Mouse (Mus musculus): ENCODE results near the gene Gm3045. TPM values are rescaled to one million over a fixed set of nuclear protein-coding genes. Genes with fewer than 3 reads are reported as not detected.

The Gm3045 gene
- polyA plus RNA-seq, 1 experiment from 2014 or later, result not detected

DNA sequence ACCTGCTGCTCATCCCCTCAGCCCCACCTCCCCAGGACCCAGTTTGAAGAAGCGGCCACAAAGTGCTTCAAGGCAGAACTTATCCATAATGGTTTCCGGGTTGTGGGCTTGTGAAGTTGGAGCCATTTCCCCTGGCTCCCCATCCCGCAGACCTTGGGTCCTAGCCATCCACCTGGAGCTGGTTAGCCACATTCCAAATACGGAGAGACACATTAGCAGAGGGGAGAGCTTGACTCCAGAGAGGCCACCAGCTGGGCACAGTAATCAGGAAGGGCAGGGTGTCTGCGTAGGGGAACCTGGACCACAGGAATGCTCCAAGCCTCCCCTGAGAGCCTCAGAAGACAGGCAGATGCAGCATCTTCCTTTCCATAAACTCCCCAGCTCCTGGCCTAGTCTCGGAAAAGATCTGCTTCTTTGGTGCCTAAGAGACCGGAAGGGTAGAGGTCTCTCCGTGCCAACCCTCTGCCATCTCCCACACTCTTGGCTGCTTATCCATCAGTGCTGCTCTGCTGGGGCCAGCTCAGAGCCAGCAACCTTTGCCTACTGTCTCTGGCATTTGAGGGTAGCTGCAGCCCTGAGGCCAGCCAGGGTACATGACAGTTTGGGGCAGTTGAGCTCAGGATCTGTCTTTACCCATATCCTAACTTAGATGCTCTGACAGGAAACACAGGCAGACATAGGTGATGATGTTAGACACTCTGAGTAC is 22.9 kb upstream of the Gm3045 start:
- H3K4me2 ChIP-seq (ENCODE audit: low read depth, low read length), result no peak overlapping the region
- no peaks in the 10 kb centered on the region for H3K36me3 ChIP-seq (ENCODE audit: control insufficient read depth, insufficient read depth, low read length)
- H3K9ac ChIP-seq (ENCODE audit: low read length), result no peak overlapping the region
- no peaks in the 10 kb centered on the region for H3K4me1 ChIP-seq (ENCODE audit: control insufficient read depth, insufficient read depth, low read length)
- WGBS, result 83% methylated on average over 8 of the region's 8 CpGs
- no peak for ATAC-seq (ENCODE audit: insufficient read depth, low FRiP score)
- no peaks in the 10 kb centered on the region for H3K27me3 ChIP-seq (ENCODE audit: control insufficient read depth, insufficient read depth, low read length)
- H3K27ac ChIP-seq (ENCODE audit: low read length), result no peak overlapping the region
- H3K9me3 ChIP-seq (replicated peaks; ENCODE audit: control insufficient read depth, low read length), result no peaks in the 10 kb centered on the region
- H3K4me3 ChIP-seq (replicated peaks; ENCODE audit: low read length), result no peak overlapping the region

- ATAC-seq (ENCODE audit: insufficient read depth, low FRiP score), result no peak
- H3K9me3 ChIP-seq (replicated peaks; ENCODE audit: control insufficient read depth, low read length), result no peaks in the 10 kb centered on the region
- H3K27me3 ChIP-seq (ENCODE audit: control insufficient read depth, insufficient read depth, low read length), result no peaks in the 10 kb centered on the region
- H3K36me3 ChIP-seq (ENCODE audit: control insufficient read depth, insufficient read depth, low read length), result no peaks in the 10 kb centered on the region
- no peak overlapping the region for H3K4me2 ChIP-seq (ENCODE audit: low read depth, low read length)
- H3K27ac ChIP-seq (ENCODE audit: low read length), result no peak overlapping the region
- H3K4me3 ChIP-seq (replicated peaks; ENCODE audit: low read length), result no peak overlapping the region
- no peak overlapping the region for H3K9ac ChIP-seq (ENCODE audit: low read length)
- 64% methylated on average over 6 of the region's 6 CpGs for WGBS
- no peaks in the 10 kb centered on the region for H3K4me1 ChIP-seq (ENCODE audit: control insufficient read depth, insufficient read depth, low read length)
Measured at GRCm38 (mm10) chr13:56404511-56405140, 21.8 kb upstream of the Gm3045 start.

GRCm38 (mm10) chr13:56412286-56412873 is 14.0 kb upstream of the Gm3045 start:
- no peak for ATAC-seq (ENCODE audit: insufficient read depth, low FRiP score)
- WGBS, result 82% methylated on average over 9 of the region's 9 CpGs
- H3K4me2 ChIP-seq (ENCODE audit: low read depth, low read length), result no peak overlapping the region

GRCm38 (mm10) chr13:56418685-56419483 is 7.5 kb upstream of the Gm3045 start:
- no peaks in the 10 kb centered on the region for H3K9me3 ChIP-seq (replicated peaks; ENCODE audit: control insufficient read depth, low read length)
- 0 out of 2 replicates have a peak, but pooled peaks have one; percentile 19 for ATAC-seq (ENCODE audit: insufficient read depth, low FRiP score)
- H3K4me1 ChIP-seq (ENCODE audit: control insufficient read depth, insufficient read depth, low read length), result no peaks in the 10 kb centered on the region
- no peaks in the 10 kb centered on the region for H3K27me3 ChIP-seq (ENCODE audit: control insufficient read depth, insufficient read depth, low read length)
- H3K4me2 ChIP-seq (ENCODE audit: low read depth, low read length), result no peak overlapping the region
- no peaks in the 10 kb centered on the region for H3K36me3 ChIP-seq (ENCODE audit: control insufficient read depth, insufficient read depth, low read length)
- H3K9ac ChIP-seq (ENCODE audit: low read length), result no peak overlapping the region
- no peak overlapping the region for H3K27ac ChIP-seq (ENCODE audit: low read length)
- H3K4me3 ChIP-seq (replicated peaks; ENCODE audit: low read length), result no peak overlapping the region
- 25% methylated on average over 13 of the region's 13 CpGs for WGBS

More at GRCm38 (mm10) chr13:56412286-56412873, 14.0 kb upstream of the Gm3045 start:
- H3K4me1 ChIP-seq (ENCODE audit: control insufficient read depth, insufficient read depth, low read length), result no peaks in the 10 kb centered on the region
- no peaks in the 10 kb centered on the region for H3K36me3 ChIP-seq (ENCODE audit: control insufficient read depth, insufficient read depth, low read length)
- H3K27me3 ChIP-seq (ENCODE audit: control insufficient read depth, insufficient read depth, low read length), result no peaks in the 10 kb centered on the region
- no peak overlapping the region for H3K9ac ChIP-seq (ENCODE audit: low read length)
- H3K4me3 ChIP-seq (replicated peaks; ENCODE audit: low read length), result no peak overlapping the region
- H3K9me3 ChIP-seq (replicated peaks; ENCODE audit: control insufficient read depth, low read length), result no peaks in the 10 kb centered on the region
- H3K27ac ChIP-seq (ENCODE audit: low read length), result no peak overlapping the region

- Histone ChIP-seq H3K27me3 (ENCODE audit: control insufficient read depth, insufficient read depth, low read length) (no peaks in the 10 kb centered on the region; the same call in 1 of the 2 replicates), H3K4me1 (ENCODE audit: control insufficient read depth, insufficient read depth, low read length) (no peaks in the 10 kb centered on the region), H3K4me3 (replicated peaks; ENCODE audit: low read length) (no peak overlapping the region), H3K36me3 (ENCODE audit: control insufficient read depth, insufficient read depth, low read length) (no peaks in the 10 kb centered on the region), H3K9me3 (replicated peaks; ENCODE audit: control insufficient read depth, low read length) (no peaks in the 10 kb centered on the region), H3K27ac (ENCODE audit: low read length) (no peak overlapping the region), H3K4me2 (ENCODE audit: low read depth, low read length) (no peak overlapping the region), H3K9ac (ENCODE audit: low read length) (no peak overlapping the region)
- 57% methylated on average over 6 of the region's 6 CpGs for WGBS
- ATAC-seq (ENCODE audit: insufficient read depth, low FRiP score), result no peak
Measured at GRCm38 (mm10) chr13:56419538-56419937, 6.9 kb upstream of the Gm3045 start.

- peak overlapping the region; percentile 21; the same call in 1 of the 2 replicates for H3K4me2 ChIP-seq (ENCODE audit: low read depth, low read length)
- 17% methylated on average over 16 of the region's 16 CpGs for WGBS
Measured at GRCm38 (mm10) chr13:56422072-56422723, 4.2 kb upstream of the Gm3045 start.

GRCm38 (mm10) chr13:56425931-56426330 is 463 bp upstream of the Gm3045 start:
- Histone ChIP-seq H3K36me3 (ENCODE audit: control insufficient read depth, insufficient read depth, low read length) (no peaks in the 10 kb centered on the region), H3K4me2 (ENCODE audit: low read depth, low read length) (no peak overlapping the region), H3K27me3 (ENCODE audit: control insufficient read depth, insufficient read depth, low read length) (no peaks in the 10 kb centered on the region; the same call in 1 of the 2 replicates), H3K9ac (ENCODE audit: low read length) (no peak overlapping the region), H3K4me3 (replicated peaks; ENCODE audit: low read length) (no peak overlapping the region), H3K9me3 (replicated peaks; ENCODE audit: control insufficient read depth, low read length) (no peaks in the 10 kb centered on the region), H3K4me1 (ENCODE audit: control insufficient read depth, insufficient read depth, low read length) (0 out of 2 replicates have a peak, but pooled peaks cover 3% of the 10 kb centered on the region), H3K27ac (ENCODE audit: low read length) (no peak overlapping the region)
- 61% methylated on average over 7 of the region's 7 CpGs for WGBS
- no peak for ATAC-seq (ENCODE audit: insufficient read depth, low FRiP score)

More at GRCm38 (mm10) chr13:56422072-56422723, 4.2 kb upstream of the Gm3045 start:
- H3K36me3 ChIP-seq (ENCODE audit: control insufficient read depth, insufficient read depth, low read length), result no peaks in the 10 kb centered on the region
- no peaks in the 10 kb centered on the region for H3K4me1 ChIP-seq (ENCODE audit: control insufficient read depth, insufficient read depth, low read length)
- no peak overlapping the region; the same call in 1 of the 2 replicates for H3K4me3 ChIP-seq (replicated peaks; ENCODE audit: low read length)
- H3K27ac ChIP-seq (ENCODE audit: low read length), result no peak overlapping the region
- H3K9ac ChIP-seq (ENCODE audit: low read length), result no peak overlapping the region
- H3K27me3 ChIP-seq (ENCODE audit: control insufficient read depth, insufficient read depth, low read length), result no peaks in the 10 kb centered on the region; the same call in 1 of the 2 replicates
- no peak for ATAC-seq (ENCODE audit: insufficient read depth, low FRiP score)
- no peaks in the 10 kb centered on the region for H3K9me3 ChIP-seq (replicated peaks; ENCODE audit: control insufficient read depth, low read length)

DNA sequence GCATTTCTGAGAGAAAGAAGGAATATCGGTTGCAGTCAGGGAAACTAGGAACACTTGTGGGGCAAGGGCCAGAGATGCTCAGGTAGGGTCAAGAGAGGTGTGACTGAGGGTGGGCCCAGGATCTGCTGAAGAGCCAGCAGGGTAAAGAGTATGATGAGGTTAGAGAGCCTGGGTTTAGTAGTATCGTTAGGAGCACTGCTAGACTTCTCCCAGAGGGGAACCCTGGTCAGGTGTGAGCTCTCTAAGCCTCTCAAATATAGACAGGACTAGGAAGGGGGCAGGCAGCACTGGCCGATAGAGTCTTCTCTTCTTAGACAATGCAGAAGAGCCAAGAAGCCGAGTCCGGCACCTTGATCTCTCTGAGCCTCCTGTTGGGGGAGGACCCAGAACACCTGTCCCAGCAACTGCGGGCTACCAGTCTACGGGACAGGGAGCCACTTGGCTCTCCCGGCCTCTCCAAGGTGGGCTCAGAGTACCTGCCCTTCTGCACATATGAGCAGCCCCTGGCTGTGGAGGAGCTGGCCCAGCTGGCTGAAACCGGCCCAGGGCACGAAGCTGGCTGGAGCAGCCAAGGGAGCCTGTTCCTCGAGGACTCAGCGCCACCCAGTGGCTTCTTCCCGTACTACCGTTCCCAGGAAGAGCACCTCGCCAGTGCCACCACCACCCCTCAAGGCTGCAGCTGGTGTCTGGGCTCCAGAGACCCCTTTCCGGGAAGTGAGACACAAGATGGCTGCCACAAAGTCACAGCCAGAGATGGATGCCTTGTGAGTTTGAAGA is 2.5 kb downstream of the Gm3045 start:
- peak overlapping the region; percentile 22; the same call in 1 of the 2 replicates for H3K9ac ChIP-seq (ENCODE audit: low read length)

More for the DNA sequence above, 2.5 kb downstream of the Gm3045 start:
- H3K9me3 ChIP-seq (replicated peaks; ENCODE audit: control insufficient read depth, low read length), result no peaks in the 10 kb centered on the region
- no peaks in the 10 kb centered on the region for H3K36me3 ChIP-seq (ENCODE audit: control insufficient read depth, insufficient read depth, low read length)
- no peak overlapping the region for H3K4me2 ChIP-seq (ENCODE audit: low read depth, low read length)
- WGBS, result 31% methylated on average over 16 of the region's 16 CpGs
- H3K4me3 ChIP-seq (replicated peaks; ENCODE audit: low read length), result no peak overlapping the region
- no peak overlapping the region for H3K27ac ChIP-seq (ENCODE audit: low read length)
- ATAC-seq (ENCODE audit: insufficient read depth, low FRiP score), result peak; percentile 49; the same call in 1 of the 2 replicates
- 0 out of 2 replicates have a peak, but pooled peaks cover 3% of the 10 kb centered on the region for H3K4me1 ChIP-seq (ENCODE audit: control insufficient read depth, insufficient read depth, low read length)
- H3K27me3 ChIP-seq (ENCODE audit: control insufficient read depth, insufficient read depth, low read length), result no peaks in the 10 kb centered on the region; the same call in 1 of the 2 replicates

Data from stomach, embryonic 16.5 days (tissue).